Mouse (Mus musculus): ENCODE data around the gene Clasp1. TPM values are rescaled to one million over a fixed set of nuclear protein-coding genes. Genes with fewer than 3 reads are reported as not detected.

Clasp1 gene
- polyA plus RNA-seq, 1 experiment: 12.8 TPM

GRCm38 (mm10) chr1:118448214-118448613 lies 59.4 kb downstream of the Clasp1 start:
- 76% methylated on average over 1 of the region's 1 CpGs for WGBS
- Histone ChIP-seq H3K27ac (ENCODE audit: insufficient read depth, low read depth, low read length) (no peak overlapping the region), H3K27me3 (replicated peaks; ENCODE audit: control insufficient read depth, insufficient read depth, low read length) (no peaks in the 10 kb centered on the region), H3K4me1 (ENCODE audit: control insufficient read depth, insufficient read depth, low read length) (peaks cover 27% of the 10 kb centered on the region), H3K4me3 (ENCODE audit: insufficient read depth, low read depth, low read length) (no peak overlapping the region), H3K36me3 (ENCODE audit: control insufficient read depth, insufficient read depth, low read length) (no peaks in the 10 kb centered on the region)
- TF ChIP-seq POLR2A (IDR thresholded peaks at IDR 0.05; ENCODE audit: low read depth, low read length) (no peak), CTCF (conservative IDR thresholded peaks at IDR 0.05; ENCODE audit: insufficient read depth, insufficient read length, low read depth, low read length) (no peak)
- no peak for DNase-seq

- peaks cover 14% of the 10 kb centered on the region for H3K4me1 ChIP-seq (ENCODE audit: control insufficient read depth, insufficient read depth, low read length)
- H3K4me3 ChIP-seq (ENCODE audit: insufficient read depth, low read depth, low read length): no peak overlapping the region
- H3K27ac ChIP-seq (ENCODE audit: insufficient read depth, low read depth, low read length): no peak overlapping the region
- TF ChIP-seq CTCF (conservative IDR thresholded peaks at IDR 0.05; ENCODE audit: insufficient read depth, insufficient read length, low read depth, low read length): no peak
- TF ChIP-seq POLR2A (IDR thresholded peaks at IDR 0.05; ENCODE audit: low read depth, low read length): no peak
- H3K27me3 ChIP-seq (replicated peaks; ENCODE audit: control insufficient read depth, insufficient read depth, low read length): no peaks in the 10 kb centered on the region
- DNase-seq: no peak
- WGBS: 85% methylated on average over 3 of the region's 3 CpGs
- no peaks in the 10 kb centered on the region for H3K36me3 ChIP-seq (ENCODE audit: control insufficient read depth, insufficient read depth, low read length)
These were observed 62.1 kb downstream of the Clasp1 start for GRCm38 (mm10) chr1:118450891-118451450.

GRCm38 (mm10) chr1:118453577-118453976 lies 64.7 kb downstream of the Clasp1 start:
- Histone ChIP-seq H3K36me3 (ENCODE audit: control insufficient read depth, insufficient read depth, low read length) (no peaks in the 10 kb centered on the region), H3K27me3 (replicated peaks; ENCODE audit: control insufficient read depth, insufficient read depth, low read length) (no peaks in the 10 kb centered on the region), H3K4me3 (ENCODE audit: insufficient read depth, low read depth, low read length) (no peak overlapping the region), H3K4me1 (ENCODE audit: control insufficient read depth, insufficient read depth, low read length) (peaks cover 8% of the 10 kb centered on the region), H3K27ac (ENCODE audit: insufficient read depth, low read depth, low read length) (no peak overlapping the region)
- TF ChIP-seq CTCF (conservative IDR thresholded peaks at IDR 0.05; ENCODE audit: insufficient read depth, insufficient read length, low read depth, low read length) (no peak), POLR2A (IDR thresholded peaks at IDR 0.05; ENCODE audit: low read depth, low read length) (no peak)
- DNase-seq: peak; percentile 52
- WGBS: 65% methylated on average over 4 of the region's 4 CpGs

- H3K27ac ChIP-seq (ENCODE audit: insufficient read depth, low read depth, low read length): no peak overlapping the region
- TF ChIP-seq CTCF (conservative IDR thresholded peaks at IDR 0.05; ENCODE audit: insufficient read depth, insufficient read length, low read depth, low read length) (no peak), POLR2A (IDR thresholded peaks at IDR 0.05; ENCODE audit: low read depth, low read length) (no peak)
- WGBS: 48% methylated on average over 4 of the region's 4 CpGs
- H3K36me3 ChIP-seq (ENCODE audit: control insufficient read depth, insufficient read depth, low read length): no peaks in the 10 kb centered on the region
- no peak for DNase-seq
- no peaks in the 10 kb centered on the region; the same call in 1 of the 2 replicates for H3K4me1 ChIP-seq (ENCODE audit: control insufficient read depth, insufficient read depth, low read length)
- no peak overlapping the region for H3K4me3 ChIP-seq (ENCODE audit: insufficient read depth, low read depth, low read length)
- no peaks in the 10 kb centered on the region for H3K27me3 ChIP-seq (replicated peaks; ENCODE audit: control insufficient read depth, insufficient read depth, low read length)
These were observed 66.0 kb downstream of the Clasp1 start for GRCm38 (mm10) chr1:118454817-118455216.

- H3K27me3 ChIP-seq (replicated peaks; ENCODE audit: control insufficient read depth, insufficient read depth, low read length): no peaks in the 10 kb centered on the region
- no peak overlapping the region for H3K27ac ChIP-seq (ENCODE audit: insufficient read depth, low read depth, low read length)
- WGBS: 59% methylated on average over 11 of the region's 11 CpGs
- TF ChIP-seq POLR2A (IDR thresholded peaks at IDR 0.05; ENCODE audit: low read depth, low read length) (no peak), CTCF (conservative IDR thresholded peaks at IDR 0.05; ENCODE audit: insufficient read depth, insufficient read length, low read depth, low read length) (no peak)
- DNase-seq: no peak
- no peaks in the 10 kb centered on the region; the same call in 1 of the 2 replicates for H3K4me1 ChIP-seq (ENCODE audit: control insufficient read depth, insufficient read depth, low read length)
- no peak overlapping the region for H3K4me3 ChIP-seq (ENCODE audit: insufficient read depth, low read depth, low read length)
- no peaks in the 10 kb centered on the region for H3K36me3 ChIP-seq (ENCODE audit: control insufficient read depth, insufficient read depth, low read length)
These were observed 68.5 kb downstream of the Clasp1 start for GRCm38 (mm10) chr1:118457256-118457882.

GRCm38 (mm10) chr1:118457883-118458259 lies 69.0 kb downstream of the Clasp1 start:
- Histone ChIP-seq H3K4me3 (ENCODE audit: insufficient read depth, low read depth, low read length) (no peak overlapping the region), H3K27ac (ENCODE audit: insufficient read depth, low read depth, low read length) (no peak overlapping the region), H3K27me3 (replicated peaks; ENCODE audit: control insufficient read depth, insufficient read depth, low read length) (no peaks in the 10 kb centered on the region), H3K36me3 (ENCODE audit: control insufficient read depth, insufficient read depth, low read length) (no peaks in the 10 kb centered on the region), H3K4me1 (ENCODE audit: control insufficient read depth, insufficient read depth, low read length) (no peaks in the 10 kb centered on the region; the same call in 1 of the 2 replicates)
- no peak for DNase-seq
- WGBS: 47% methylated on average over 1 of the region's 1 CpGs
- no peak for TF ChIP-seq CTCF (conservative IDR thresholded peaks at IDR 0.05; ENCODE audit: insufficient read depth, insufficient read length, low read depth, low read length)
- no peak for TF ChIP-seq POLR2A (IDR thresholded peaks at IDR 0.05; ENCODE audit: low read depth, low read length)

- WGBS: 47% methylated on average over 3 of the region's 3 CpGs
- no peak for DNase-seq
These were observed 69.4 kb downstream of the Clasp1 start for GRCm38 (mm10) chr1:118458279-118458678.

More at GRCm38 (mm10) chr1:118458279-118458678, 69.4 kb downstream of the Clasp1 start:
- Histone ChIP-seq H3K27ac (ENCODE audit: insufficient read depth, low read depth, low read length) (no peak overlapping the region), H3K27me3 (replicated peaks; ENCODE audit: control insufficient read depth, insufficient read depth, low read length) (no peaks in the 10 kb centered on the region), H3K4me1 (ENCODE audit: control insufficient read depth, insufficient read depth, low read length) (no peaks in the 10 kb centered on the region; the same call in 1 of the 2 replicates), H3K4me3 (ENCODE audit: insufficient read depth, low read depth, low read length) (no peak overlapping the region), H3K36me3 (ENCODE audit: control insufficient read depth, insufficient read depth, low read length) (no peaks in the 10 kb centered on the region)
- TF ChIP-seq CTCF (conservative IDR thresholded peaks at IDR 0.05; ENCODE audit: insufficient read depth, insufficient read length, low read depth, low read length) (no peak), POLR2A (IDR thresholded peaks at IDR 0.05; ENCODE audit: low read depth, low read length) (no peak)
